Mouse (Mus musculus) testis, adult 2 months (tissue): ENCODE measurements around the gene Olfr68. TPM values are rescaled to one million over a fixed set of nuclear protein-coding genes. Genes with fewer than 3 reads are reported as not detected.
"Not testable (repeated sequence)": the region's sequence is repeated elsewhere in the genome, so short reads cannot be mapped to it uniquely, and the experiment has no call there.

Experiments used
- H3K27ac ChIP-seq: fragments of 200-500 bp; 2 replicates; pipeline ENCODE4 v1.5.1; 2012; ENCODE audit warnings: low read depth, low read length; ENCODE audit not compliant: control insufficient read depth, insufficient read depth
- H3K27me3 ChIP-seq: fragments of 200-500 bp; 2 replicates; pipeline ENCODE4 v1.6.1; 2012; ENCODE audit warnings: mild to moderate bottlenecking, low read length, moderate library complexity; ENCODE audit not compliant: control insufficient read depth, insufficient read depth
- H3K36me3 ChIP-seq: fragments of 200-500 bp; 2 replicates; pipeline ENCODE4 v1.6.1; 2012; ENCODE audit warnings: mild to moderate bottlenecking, low read length; ENCODE audit not compliant: control insufficient read depth, insufficient read depth
- H3K4me1 ChIP-seq: fragments of 200-500 bp; 2 replicates; pipeline ENCODE4 v1.6.1; 2012; ENCODE audit warnings: low read length; ENCODE audit not compliant: control insufficient read depth, insufficient read depth
- H3K4me3 ChIP-seq: fragments of 200-500 bp; 2 replicates; pipeline ENCODE4 v1.5.1; 2012; ENCODE audit warnings: low read depth, mild to moderate bottlenecking, low read length, moderate library complexity, mixed read lengths; ENCODE audit not compliant: control insufficient read depth
- CTCF ChIP-seq: fragments of 200-500 bp; IDR thresholded peaks from 2 replicates; pipeline ENCODE4 v1.5.1; 2012; ENCODE audit warnings: low read depth, mild to moderate bottlenecking, inconsistent platforms, low read length, moderate library complexity; ENCODE audit not compliant: control insufficient read depth, insufficient read depth, insufficient replicate concordance
- POLR2A ChIP-seq: fragments of 200-500 bp; IDR thresholded peaks from 2 replicates; pipeline ENCODE4 v1.6.1; 2012; ENCODE audit warnings: low read depth, mild to moderate bottlenecking, inconsistent platforms, low read length, moderate library complexity; ENCODE audit not compliant: control insufficient read depth
- polyA plus RNA-seq: library from polyadenylated mRNA; depleted of rRNA; stranded (reverse); fragments of >200 nt; gene quantifications from 2 replicates; pipeline ENCODE4 v1.2.3, GENCODE M21; 2012

Olfr68 gene
- polyA plus RNA-seq, 1 experiment, result not detected

DNA sequence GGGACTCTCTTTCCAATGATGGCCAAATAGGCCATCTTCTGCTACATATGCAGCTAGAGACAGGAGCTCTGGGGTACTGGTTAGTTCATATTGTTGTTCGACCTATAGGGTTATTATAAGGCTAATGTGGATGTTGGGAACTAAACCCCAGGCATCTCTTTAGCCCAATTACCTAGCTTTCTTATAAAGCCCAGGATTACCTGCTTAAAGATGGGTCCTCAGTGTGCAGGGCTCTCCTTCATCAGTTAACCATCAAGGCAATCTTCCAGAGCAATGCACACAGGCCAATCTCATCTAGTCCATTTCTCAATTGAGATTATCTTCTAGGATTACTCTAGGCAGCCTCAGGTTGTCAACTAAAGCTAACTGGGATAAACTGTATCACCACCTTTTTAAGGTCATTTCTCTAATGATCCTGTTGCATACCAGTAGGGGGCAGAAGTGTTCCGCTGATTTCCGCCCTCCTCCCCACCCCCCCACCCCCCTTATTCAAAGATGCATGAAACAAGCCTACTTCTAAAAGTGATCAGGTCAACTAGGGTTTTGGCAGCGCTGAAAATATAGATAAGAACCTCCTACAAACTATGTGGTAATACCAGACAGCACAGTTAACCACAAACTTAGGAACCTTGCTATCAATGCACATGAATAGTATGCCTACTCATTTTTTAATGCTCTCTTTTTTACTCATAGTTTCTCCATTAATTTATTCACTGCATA, 13.3 kb upstream of the Olfr68 start:
- no peaks in the 10 kb centered on the region for H3K36me3 ChIP-seq
- no peak overlapping the region for H3K4me3 ChIP-seq
- no peaks in the 10 kb centered on the region for H3K4me1 ChIP-seq
- TF ChIP-seq POLR2A, result no peak
- TF ChIP-seq CTCF, result no peak
- H3K27me3 ChIP-seq, result no peaks in the 10 kb centered on the region
- no peak overlapping the region for H3K27ac ChIP-seq

- TF ChIP-seq POLR2A (no peak), CTCF (no peak)
- no peak within 1 kb of the TSS for H3K4me3 ChIP-seq
- H3K36me3 ChIP-seq, result no peaks in the 10 kb centered on the region
- no peak within 1 kb of the TSS for H3K27ac ChIP-seq
- H3K4me1 ChIP-seq, result no peaks in the 10 kb centered on the region
- no peaks in the 10 kb centered on the region for H3K27me3 ChIP-seq
Measured at GRCm38 (mm10) chr7:103791721-103792120, 12.2 kb upstream of the Olfr68 start, which contains the start of gene Olfr67. Gene Olfr67, minus strand, starts transcription at chr7:103791821.

GRCm38 (mm10) chr7:103777652-103778051, 1.8 kb downstream of the Olfr68 start:
- not testable (repeated sequence) for H3K36me3 ChIP-seq, H3K27ac ChIP-seq, H3K27me3 ChIP-seq, H3K4me1 ChIP-seq, H3K4me3 ChIP-seq

DNA sequence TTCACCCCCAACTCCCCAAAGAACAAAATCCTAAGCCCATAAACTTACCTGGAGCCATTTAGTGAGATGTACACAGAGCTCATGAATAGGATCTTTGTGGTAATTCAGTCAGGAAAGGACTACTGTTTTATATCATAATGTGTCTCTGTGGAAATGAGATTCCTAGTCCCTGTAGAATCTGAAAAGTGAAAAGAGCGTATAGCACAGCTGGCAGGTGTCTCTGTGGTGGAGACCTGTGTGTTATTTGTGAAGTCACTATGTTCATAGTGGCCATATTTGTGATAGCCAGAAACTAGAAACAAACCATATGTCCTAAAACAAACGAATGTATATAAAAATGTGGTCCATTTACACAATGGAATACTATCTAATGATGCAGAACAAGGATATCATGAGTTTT, 8.0 kb downstream of the Olfr68 start, which contains the start of gene Olfr69:
Gene Olfr69, minus strand, starts transcription at position 101 of the 400 bp plus-strand sequence.
- Histone ChIP-seq H3K4me3 (no peak within 1 kb of the TSS), H3K27ac (no peak within 1 kb of the TSS), H3K36me3 (no peaks in the 10 kb centered on the region), H3K27me3 (no peaks in the 10 kb centered on the region), H3K4me1 (no peaks in the 10 kb centered on the region)
- TF ChIP-seq POLR2A (no peak), CTCF (no peak)

GRCm38 (mm10) chr7:103767687-103768086, 11.8 kb downstream of the Olfr68 start:
- H3K4me1 ChIP-seq, H3K27me3 ChIP-seq, H3K36me3 ChIP-seq, H3K4me3 ChIP-seq, H3K27ac ChIP-seq: not testable (repeated sequence)

- H3K36me3 ChIP-seq, H3K4me1 ChIP-seq, H3K27me3 ChIP-seq, H3K27ac ChIP-seq, H3K4me3 ChIP-seq: not testable (repeated sequence)
Measured at GRCm38 (mm10) chr7:103762212-103762611, 17.3 kb downstream of the Olfr68 start.

DNA sequence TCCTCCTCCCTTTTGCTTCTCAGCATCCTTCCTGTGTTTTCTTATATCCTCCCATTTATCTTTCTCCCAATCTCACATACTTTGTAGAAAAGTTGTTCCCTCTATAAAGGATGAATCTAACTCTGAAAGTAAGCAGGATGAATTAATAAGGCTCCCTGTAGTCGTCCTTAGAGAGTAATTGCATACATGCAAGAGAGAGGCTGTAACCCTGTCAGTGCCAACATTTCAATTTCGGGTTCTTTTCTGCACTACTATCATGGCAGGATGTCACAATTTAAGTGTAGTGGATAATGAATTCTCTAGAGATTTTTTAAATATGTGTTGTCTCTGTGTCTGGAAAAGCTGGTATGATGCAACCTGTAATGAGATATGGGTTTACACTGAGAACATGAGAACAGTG, 22.3 kb downstream of the Olfr68 start, which contains the start of gene Olfr630:
Gene Olfr630, minus strand, starts transcription at position 101 of the 400 bp plus-strand sequence.
- no peaks in the 10 kb centered on the region for H3K27me3 ChIP-seq
- H3K27ac ChIP-seq, result no peak within 1 kb of the TSS
- H3K4me1 ChIP-seq, result no peaks in the 10 kb centered on the region
- TF ChIP-seq POLR2A (no peak), CTCF (no peak)
- H3K4me3 ChIP-seq, result no peak within 1 kb of the TSS
- no peaks in the 10 kb centered on the region for H3K36me3 ChIP-seq

DNA sequence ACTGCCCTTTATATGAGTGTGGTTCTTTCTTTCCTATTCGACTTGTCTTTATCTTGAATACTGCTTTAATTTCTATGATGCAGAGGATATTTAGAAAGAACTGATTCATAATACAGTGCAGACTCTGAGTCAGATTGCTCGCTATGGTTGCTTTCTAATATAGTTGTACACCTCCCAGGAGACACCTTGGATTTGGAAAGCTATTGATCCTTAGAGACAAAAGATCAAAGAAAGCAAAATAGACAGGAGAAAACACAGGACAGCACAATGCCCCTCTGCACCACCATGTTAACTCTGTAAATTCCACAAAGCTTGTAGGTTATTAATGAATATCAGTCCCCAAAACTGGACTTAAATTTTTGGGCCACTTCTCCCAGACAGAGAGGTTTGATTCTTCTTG, 34.7 kb downstream of the Olfr68 start, which contains the start of gene Olfr629:
Gene Olfr629, minus strand, starts transcription at position 101 of the 400 bp plus-strand sequence.
- Histone ChIP-seq H3K4me1 (no peaks in the 10 kb centered on the region), H3K4me3 (no peak within 1 kb of the TSS), H3K27ac (no peak within 1 kb of the TSS), H3K27me3 (no peaks in the 10 kb centered on the region), H3K36me3 (no peaks in the 10 kb centered on the region)
- TF ChIP-seq CTCF (no peak), POLR2A (no peak)
